ENCODE assay signal across 18 mouse cellular contexts in genomic region chr6:95069753-95070152, GRCm38 (mm10). TPM values are rescaled to one million over a fixed set of nuclear protein-coding genes. Genes with fewer than 3 reads are reported as not detected.
DNase-seq lines count a peak whose midpoint lies in the region; ATAC-seq and TF ChIP-seq lines count a peak whose summit lies in the region.
"Had no signal": no experiment of that assay in that cellular context is flagged by ENCODE, and none has a peak within 500 bp of the region (broad histone marks: within the 10 kb centered on the region; RNA-seq: fewer than 3 reads in every experiment).

No protein-coding gene starts in this region.

- no peak for ATAC-seq in megakaryocyte-erythroid progenitor cell, adult 5-6 weeks (replicated peaks; ENCODE audit: low FRiP score, low TSS enrichment, poor library complexity, severe bottlenecking)
- ATAC-seq: CD4-positive, CD25-positive, alpha-beta regulatory T cell, adult 4 months; forebrain, embryonic 15.5 days had no signal

- H3K4me3 ChIP-seq in left cerebral cortex, adult 2 months = no peak overlapping the region
- H3K4me3 ChIP-seq: forebrain, embryonic 15.5 days; gastrocnemius, adult 2 months; hindbrain, embryonic 12.5 days; hindbrain, embryonic 15.5 days had no signal

- TF ChIP-seq CTCF in left cerebral cortex, adult 2 months (IDR thresholded peaks at IDR 0.05) = no peak
- no peak for TF ChIP-seq CTCF in brain, embryonic 14.5 days (IDR thresholded peaks at IDR 0.05; ENCODE audit: borderline replicate concordance, extremely low read depth, insufficient read depth, insufficient read length)

- intact Hi-C loops in left cerebral cortex, adult 2 months (cut with DNase I) = no loop called here

- no peak overlapping the region for H3K27ac ChIP-seq in left cerebral cortex, adult 2 months
- H3K27ac ChIP-seq: forebrain, embryonic 15.5 days; gastrocnemius, adult 2 months; hindbrain, embryonic 12.5 days; hindbrain, embryonic 15.5 days had no signal

- peak; percentile 12 for DNase-seq in left cerebral cortex, adult 11 months (ENCODE audit: low spot score)
- no peak for DNase-seq in left cerebral cortex, adult 2 months (ENCODE audit: extremely low spot score in 1 of 2, low spot score in 2 of 2)
- DNase-seq in right cerebral cortex, adult 2 months (ENCODE audit: low spot score in 2 of 2) = peak; percentile 6 to 9
- no peak for DNase-seq in right cerebral cortex, postnatal 14 days
- peak; percentile 19 for DNase-seq in brain, embryonic 14.5 days (ENCODE audit: low read depth)
- DNase-seq: adrenal gland, adult 2 months; adrenal gland, postnatal 14 days; cerebellum, adult 18-20 months; cerebellum, adult 9-10 months; cerebellum, postnatal 14 days; gastrocnemius, adult 2 months; gastrocnemius, postnatal 14 days; heart, adult 11 months had no signal

- no peak for TF ChIP-seq POLR2A in brain, embryonic 14.5 days (IDR thresholded peaks at IDR 0.05; ENCODE audit: borderline replicate concordance, extremely low read depth, insufficient read depth, insufficient read length, poor library complexity, severe bottlenecking)

RNA-seq across cellular contexts. Expression of gene Kbtbd8, which starts 47.3 kb away (rescaled TPM):
- 10 to 100 TPM; 10.1 to 10.4 TPM for total RNA-seq in left cerebral cortex, adult 2 months (2021)
- 3.3 and 3.5 TPM in 2 replicates for polyA plus RNA-seq in brain, embryonic 14.5 days (2012; rRNA removed)
- total RNA-seq in megakaryocyte-erythroid progenitor cell, adult 5-6 weeks (2014; fragmentation: Nextera tagmentation) = 12.7 and 14.2 TPM in 2 replicates
- total RNA-seq in megakaryocyte-erythroid progenitor cell, adult 5-6 weeks (2017) = 10.4 and 13.4 TPM in 2 replicates

Comparison
In these comparisons a context has a peak if more than half of its experiments do, and no peak if none do; other contexts are left out.
1. DNase-seq: peak in left cerebral cortex, adult 11 months (single experiment), right cerebral cortex, adult 2 months (2 of 2) and brain, embryonic 14.5 days (single experiment); none in left cerebral cortex, adult 2 months (0 of 2) and right cerebral cortex, postnatal 14 days (single experiment).